8 mouse cellular contexts compared by ENCODE assay signal in genomic region chr7:29316976-29317375, GRCm38 (mm10). TPM values are rescaled to one million over a fixed set of nuclear protein-coding genes. Genes with fewer than 3 reads are reported as not detected.
DNase-seq lines count a peak whose midpoint lies in the region; ATAC-seq and TF ChIP-seq lines count a peak whose summit lies in the region.

No protein-coding gene starts in this region.

- no peaks in the 10 kb centered on the region for H3K9me3 ChIP-seq in embryonic facial prominence, embryonic 10.5 days
- no peaks in the 10 kb centered on the region for H3K9me3 ChIP-seq in hindbrain, embryonic 16.5 days (ENCODE audit: control insufficient read depth, low read length)
- no peaks in the 10 kb centered on the region for H3K9me3 ChIP-seq in lung, embryonic 15.5 days

- no peak for TF ChIP-seq CTCF in testis, adult 2 months (IDR thresholded peaks at IDR 0.05; ENCODE audit: control insufficient read depth, insufficient read depth, insufficient replicate concordance, low read depth, low read length)

- peak overlapping the region; percentile 50 for H3K9ac ChIP-seq in hindbrain, embryonic 16.5 days (ENCODE audit: low read depth, low read length)
- peak overlapping the region; percentile 27; the same call in 1 of the 2 replicates for H3K9ac ChIP-seq in lung, embryonic 15.5 days

- peaks cover 35% of the 10 kb centered on the region for H3K4me1 ChIP-seq in testis, adult 2 months (ENCODE audit: control insufficient read depth, insufficient read depth, low read length)
- peaks cover 92% of the 10 kb centered on the region for H3K4me1 ChIP-seq in embryonic facial prominence, embryonic 10.5 days
- H3K4me1 ChIP-seq in hindbrain, embryonic 16.5 days (ENCODE audit: control insufficient read depth, insufficient read depth, low read depth, low read length), result peaks cover 81% of the 10 kb centered on the region
- peaks cover 63% of the 10 kb centered on the region for H3K4me1 ChIP-seq in lung, embryonic 15.5 days

- H3K4me2 ChIP-seq in hindbrain, embryonic 16.5 days (ENCODE audit: low read length), result peak overlapping the region; percentile 33
- peak overlapping the region; percentile 47 for H3K4me2 ChIP-seq in lung, embryonic 15.5 days

- no peak overlapping the region for H3K4me3 ChIP-seq in testis, adult 2 months (ENCODE audit: control insufficient read depth, low read depth, low read length)
- peak overlapping the region; percentile 52 for H3K4me3 ChIP-seq in embryonic facial prominence, embryonic 10.5 days
- H3K4me3 ChIP-seq in hindbrain, embryonic 16.5 days (ENCODE audit: low read length), result no peak overlapping the region
- H3K4me3 ChIP-seq in lung, embryonic 15.5 days, result no peak overlapping the region

- no peak for DNase-seq in testis, postnatal 14 days (ENCODE audit: low spot score)
- DNase-seq in embryonic facial prominence, embryonic 10.5 days (ENCODE audit: low spot score), result peak; percentile 82
- peak; percentile 81 for DNase-seq in right cerebral cortex, postnatal 14 days
- DNase-seq in adipocyte (ENCODE audit: low spot score), result no peak
- no peak for DNase-seq in adrenal gland, adult 2 months

- no peaks in the 10 kb centered on the region for H3K36me3 ChIP-seq in testis, adult 2 months (ENCODE audit: control insufficient read depth, insufficient read depth, low read length)
- H3K36me3 ChIP-seq in embryonic facial prominence, embryonic 10.5 days (replicated peaks), result peaks cover 38% of the 10 kb centered on the region
- no peaks in the 10 kb centered on the region for H3K36me3 ChIP-seq in hindbrain, embryonic 16.5 days (ENCODE audit: control insufficient read depth, insufficient read depth, low read length)
- no peaks in the 10 kb centered on the region for H3K36me3 ChIP-seq in lung, embryonic 15.5 days

- WGBS in embryonic facial prominence, embryonic 10.5 days, result 2% methylated on average over 10 of the region's 10 CpGs
- 5% methylated on average over 10 of the region's 10 CpGs for WGBS in hindbrain, embryonic 16.5 days
- 3% methylated on average over 8 of the region's 10 CpGs for WGBS in lung, embryonic 15.5 days

- H3K27ac ChIP-seq in testis, adult 2 months (ENCODE audit: control insufficient read depth, insufficient read depth, low read depth, low read length), result peak overlapping the region; percentile 23; the same call in 1 of the 2 replicates
- peak overlapping the region; percentile 92 for H3K27ac ChIP-seq in embryonic facial prominence, embryonic 10.5 days (replicated peaks)
- H3K27ac ChIP-seq in hindbrain, embryonic 16.5 days (ENCODE audit: low read depth, low read length), result peak overlapping the region; percentile 90
- peak overlapping the region; percentile 94 for H3K27ac ChIP-seq in lung, embryonic 15.5 days

- peak; percentile 1; the same call in 1 of the 2 replicates for ATAC-seq in hindbrain, embryonic 16.5 days
- peak; percentile 39 for ATAC-seq in lung, embryonic 15.5 days (ENCODE audit: borderline replicate concordance, extremely low read depth, low FRiP score, low TSS enrichment)

- TF ChIP-seq POLR2A in testis, adult 2 months (IDR thresholded peaks at IDR 0.05; ENCODE audit: control insufficient read depth, low read depth, low read length), result no peak

- H3K27me3 ChIP-seq in testis, adult 2 months (ENCODE audit: control insufficient read depth, insufficient read depth, low read length), result no peaks in the 10 kb centered on the region
- H3K27me3 ChIP-seq in embryonic facial prominence, embryonic 10.5 days (replicated peaks; ENCODE audit: low read depth, poor library complexity, severe bottlenecking), result no peaks in the 10 kb centered on the region
- no peaks in the 10 kb centered on the region for H3K27me3 ChIP-seq in hindbrain, embryonic 16.5 days (replicated peaks; ENCODE audit: control insufficient read depth, insufficient read depth, low read length)
- no peaks in the 10 kb centered on the region for H3K27me3 ChIP-seq in lung, embryonic 15.5 days

RNA-seq across cellular contexts. Expression of gene Dpf1, which starts 13.2 kb away (rescaled TPM):
- 8.0 and 8.6 TPM in 2 replicates for polyA plus RNA-seq in testis, adult 2 months (2012; rRNA removed)
- 24.8 and 28.9 TPM in 2 replicates for polyA plus RNA-seq in embryonic facial prominence, embryonic 10.5 days (2016; fragmentation: Nextera tagmentation; extraction: Ambion mirVana)
- 166 and 173 TPM in 2 replicates for polyA plus RNA-seq in hindbrain, embryonic 16.5 days (2015; fragmentation: Nextera tagmentation; extraction: Ambion mirVana)
- 12.8 and 13.7 TPM in 2 replicates for polyA plus RNA-seq in lung, embryonic 15.5 days (2015; fragmentation: Nextera tagmentation; extraction: Ambion mirVana)
- total RNA-seq in adrenal gland, adult 2 months (2021), result 1 to 10 TPM; 1.5 to 3.3 TPM
- polyA plus RNA-seq in adrenal gland, adult 2 months (2012; rRNA removed), result 2.9 and 3.1 TPM in 2 replicates

RNA-seq across cellular contexts. Expression of gene Ppp1r14a, which starts 27.9 kb away (rescaled TPM):
- 11.3 and 11.9 TPM in 2 replicates for polyA plus RNA-seq in testis, adult 2 months (2012; rRNA removed)
- polyA plus RNA-seq in embryonic facial prominence, embryonic 10.5 days (2016; fragmentation: Nextera tagmentation; extraction: Ambion mirVana), result 29.7 and 30.5 TPM in 2 replicates
- 2.8 and 2.9 TPM in 2 replicates for polyA plus RNA-seq in hindbrain, embryonic 16.5 days (2015; fragmentation: Nextera tagmentation; extraction: Ambion mirVana)
- polyA plus RNA-seq in lung, embryonic 15.5 days (2015; fragmentation: Nextera tagmentation; extraction: Ambion mirVana), result 148 and 159 TPM in 2 replicates
- 1 to 10 TPM; 5.5 to 9.8 TPM for total RNA-seq in adrenal gland, adult 2 months (2021)
- 9.2 and 12.1 TPM in 2 replicates for polyA plus RNA-seq in adrenal gland, adult 2 months (2012; rRNA removed)

RNA-seq across cellular contexts. Expression of gene Spint2, which starts 35.3 kb away (rescaled TPM):
- polyA plus RNA-seq in testis, adult 2 months (2012; rRNA removed), result 146 and 160 TPM in 2 replicates
- 75.5 and 79.3 TPM in 2 replicates for polyA plus RNA-seq in embryonic facial prominence, embryonic 10.5 days (2016; fragmentation: Nextera tagmentation; extraction: Ambion mirVana)
- polyA plus RNA-seq in hindbrain, embryonic 16.5 days (2015; fragmentation: Nextera tagmentation; extraction: Ambion mirVana), result 85.4 and 91.2 TPM in 2 replicates
- 325 and 332 TPM in 2 replicates for polyA plus RNA-seq in lung, embryonic 15.5 days (2015; fragmentation: Nextera tagmentation; extraction: Ambion mirVana)
- 10 to 100 TPM; 44.3 to 53.9 TPM for total RNA-seq in adrenal gland, adult 2 months (2021)
- polyA plus RNA-seq in adrenal gland, adult 2 months (2012; rRNA removed), result 61.1 and 90.2 TPM in 2 replicates

Comparison
In these comparisons a context has a peak if more than half of its experiments do, and no peak if none do; other contexts are left out.
1. H3K27ac ChIP-seq: peak in every context shown above with its lines; median percentile 94 in lung, embryonic 15.5 days; 92 in embryonic facial prominence, embryonic 10.5 days; 90 in hindbrain, embryonic 16.5 days; 23 in testis, adult 2 months.
2. DNase-seq: peak in embryonic facial prominence, embryonic 10.5 days (single experiment) and right cerebral cortex, postnatal 14 days (single experiment); none in testis, postnatal 14 days (single experiment), adipocyte (single experiment) and adrenal gland, adult 2 months (single experiment).